Mouse (Mus musculus) CH12.LX (cell line): Measurements from ENCODE around the gene Pum1.

ENCODE experiments used
- CHD1 ChIP-seq: IDR thresholded peaks from 2 replicates; pipeline ENCODE4 v1.6.1; 2012; ENCODE audit warnings: low read depth, low read length, improper control_type of control experiment, inconsistent platforms
- CTCF ChIP-seq, 2 experiments: IDR thresholded peaks in 1 of 2; conservative IDR thresholded peaks in 1 of 2; 2 replicates each; pipeline ENCODE4 v1.5.1; 2011 to 2012; ENCODE audit warnings: low read depth in 2 of 2, low read length in 2 of 2, improper control_type of control experiment in 1 of 2, inconsistent platforms in 1 of 2, mild to moderate bottlenecking in 1 of 2, moderate library complexity in 1 of 2
- MAFK ChIP-seq: IDR thresholded peaks from 2 replicates; pipeline ENCODE4 v1.6.1; 2011; ENCODE audit warnings: low read length, improper control_type of control experiment; ENCODE audit not compliant: insufficient replicate concordance
- MEF2A ChIP-seq: IDR thresholded peaks from 2 replicates; pipeline ENCODE4 v1.6.1; 2014; ENCODE audit warnings: low read depth, mild to moderate bottlenecking, inconsistent platforms, low read length, improper control_type of control experiment, borderline replicate concordance
- NELFE ChIP-seq: IDR thresholded peaks from 2 replicates; pipeline ENCODE4 v1.6.1; 2011; ENCODE audit warnings: low read depth, low read length, improper control_type of control experiment
- NRF1 ChIP-seq: IDR thresholded peaks from 2 replicates; pipeline ENCODE4 v1.6.1; 2014; ENCODE audit warnings: low read depth, mild to moderate bottlenecking, inconsistent platforms, low read length, improper control_type of control experiment, moderate library complexity
- ZMIZ1 ChIP-seq: IDR thresholded peaks from 2 replicates; pipeline ENCODE4 v1.6.1; 2012; ENCODE audit warnings: low read depth, mild to moderate bottlenecking, inconsistent platforms, low read length, improper control_type of control experiment

- TF ChIP-seq ZMIZ1: no peak
- TF ChIP-seq NELFE: no peak
- no peak for TF ChIP-seq MAFK
- TF ChIP-seq CTCF (conservative IDR thresholded peaks at IDR 0.05 in 1 of 2, IDR thresholded peaks at IDR 0.05 in 1 of 2; ENCODE audit: low read depth in 2 of 2, low read length in 2 of 2): no peak
- TF ChIP-seq CHD1: no peak
- TF ChIP-seq NRF1: no peak
- no peak for TF ChIP-seq MEF2A
These were observed 111.7 kb downstream of the Pum1 start for GRCm38 (mm10) chr4:130774822-130775221.
